Mouse (Mus musculus) cerebellum, adult 11-12 months (tissue): ENCODE measurements around the gene Csrnp1.

Experiments
- DNase-seq: peaks from one replicate; pipeline ENCODE4 v3.0.0; 2022

Csrnp1 gene

DNA sequence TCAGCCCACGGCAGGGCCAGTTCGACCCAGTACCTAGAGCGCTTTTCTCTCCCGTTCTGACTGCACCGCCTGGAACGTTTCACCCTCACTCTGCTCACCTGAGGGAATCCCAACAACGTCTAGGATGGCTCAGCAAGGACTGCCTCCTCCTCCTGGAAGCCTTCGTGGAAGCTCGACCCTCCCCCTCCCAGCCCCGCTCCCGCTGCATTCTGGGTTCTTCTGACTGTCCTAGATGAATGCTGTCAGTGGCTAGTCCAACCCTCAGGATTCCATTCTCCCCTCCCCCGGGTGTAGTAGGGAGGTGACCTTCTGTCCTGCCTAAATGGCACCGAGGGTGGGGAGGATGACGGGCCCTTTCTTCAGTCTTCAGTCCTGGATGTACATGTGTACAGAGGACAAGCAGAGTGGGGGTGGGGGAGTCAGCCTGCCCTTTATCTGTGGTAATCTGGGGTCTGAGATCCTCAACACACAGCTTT lies at the start of gene Csrnp1:
Gene Csrnp1, minus strand, starts transcription at position 123 of the 476 bp plus-strand sequence.
- peak; percentile 65 for DNase-seq

DNA sequence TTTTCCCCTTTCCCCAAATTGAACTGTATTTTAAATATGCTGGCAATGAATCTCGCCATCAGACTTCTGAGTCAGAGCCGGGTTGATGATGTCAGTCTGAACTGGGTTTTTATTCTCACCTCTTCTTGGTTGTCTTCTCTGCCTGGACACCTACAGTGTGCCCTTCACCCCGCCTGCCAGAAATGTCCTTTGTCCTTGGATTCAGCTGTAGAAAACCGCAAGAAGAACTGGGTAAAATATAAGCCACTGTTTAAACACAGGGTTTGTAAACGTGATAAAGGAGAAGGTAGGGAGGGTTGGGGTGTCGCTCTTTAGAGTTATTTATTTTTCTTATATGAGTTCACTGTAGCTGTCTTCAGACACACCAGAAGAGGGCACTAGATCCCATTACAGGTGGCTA lies 48.3 kb upstream of the Csrnp1 start:
- no peak for DNase-seq

DNA sequence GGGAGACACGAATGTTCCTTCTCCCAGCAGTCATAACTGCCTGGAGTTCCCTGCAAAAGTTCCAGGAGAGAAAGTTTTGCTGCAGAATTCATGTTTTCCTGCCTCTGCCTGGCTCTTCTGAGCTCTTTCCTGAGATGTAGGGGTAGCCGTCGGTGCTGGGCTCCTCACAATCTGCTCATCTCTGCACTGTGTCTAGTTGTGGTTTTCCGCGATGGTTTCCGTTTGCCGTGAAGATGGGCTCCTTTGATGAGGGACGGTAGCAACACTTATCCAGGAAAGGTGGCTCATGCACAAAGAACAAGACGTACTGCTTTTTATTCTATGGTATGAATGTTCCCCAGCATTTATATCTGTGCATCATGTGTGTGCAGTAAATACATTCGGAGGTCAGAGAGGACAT lies 46.0 kb upstream of the Csrnp1 start:
- no peak for DNase-seq

DNA sequence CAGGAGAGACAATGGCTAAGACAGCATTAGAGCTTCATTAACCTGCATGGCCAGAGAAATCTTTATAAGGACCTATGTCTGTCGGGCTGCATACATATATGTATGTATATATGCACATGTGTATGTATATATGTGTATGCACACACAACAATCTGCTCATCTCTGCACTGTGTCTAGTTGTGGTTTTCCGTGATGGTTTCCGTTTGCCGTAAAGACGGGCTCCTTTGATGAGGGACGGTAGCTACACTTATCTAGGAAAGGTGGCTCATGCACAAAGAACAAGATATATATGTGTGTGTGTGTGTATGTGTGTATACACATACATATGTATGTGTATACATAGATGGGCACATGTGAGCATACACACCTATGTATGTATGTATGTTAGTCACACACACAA lies 45.4 kb upstream of the Csrnp1 start:
- no peak for DNase-seq

DNA sequence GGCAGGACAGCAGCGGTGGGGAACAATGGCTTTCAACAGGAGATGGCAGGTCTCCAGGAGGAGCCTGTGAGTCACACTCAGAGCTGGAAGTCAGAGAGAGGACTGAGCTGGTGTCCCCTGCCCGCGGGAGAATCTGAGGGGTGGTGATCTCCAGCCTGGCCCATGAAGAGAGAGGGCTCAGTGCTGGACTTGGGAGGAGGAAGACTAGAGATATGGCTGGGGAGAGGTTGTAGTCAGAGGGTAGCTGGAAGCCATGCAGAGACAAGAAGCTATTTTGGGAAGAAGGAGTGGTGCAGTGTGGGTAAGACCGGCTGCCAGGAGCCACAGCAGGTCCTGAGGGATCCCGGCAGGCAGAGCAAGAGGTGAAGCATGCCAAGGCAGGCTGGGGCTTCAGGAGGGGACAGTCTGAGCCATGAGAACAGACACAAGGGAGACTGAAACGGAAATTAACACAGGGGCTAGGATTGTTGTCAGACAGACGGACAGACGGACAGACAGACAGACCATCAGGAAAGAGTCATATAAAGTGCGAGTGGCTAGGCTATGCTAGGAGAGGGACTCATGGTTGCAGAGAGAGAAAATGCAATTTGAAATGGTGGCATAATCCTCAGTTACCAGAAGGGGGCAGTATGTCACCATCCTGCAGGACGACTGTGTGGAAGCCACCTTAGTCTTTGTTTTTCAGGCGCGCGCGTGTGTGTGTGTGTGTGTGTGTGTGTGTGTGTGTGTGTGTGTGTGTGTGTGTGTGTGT lies 43.1 kb upstream of the Csrnp1 start:
- DNase-seq = peak; percentile 81

DNA sequence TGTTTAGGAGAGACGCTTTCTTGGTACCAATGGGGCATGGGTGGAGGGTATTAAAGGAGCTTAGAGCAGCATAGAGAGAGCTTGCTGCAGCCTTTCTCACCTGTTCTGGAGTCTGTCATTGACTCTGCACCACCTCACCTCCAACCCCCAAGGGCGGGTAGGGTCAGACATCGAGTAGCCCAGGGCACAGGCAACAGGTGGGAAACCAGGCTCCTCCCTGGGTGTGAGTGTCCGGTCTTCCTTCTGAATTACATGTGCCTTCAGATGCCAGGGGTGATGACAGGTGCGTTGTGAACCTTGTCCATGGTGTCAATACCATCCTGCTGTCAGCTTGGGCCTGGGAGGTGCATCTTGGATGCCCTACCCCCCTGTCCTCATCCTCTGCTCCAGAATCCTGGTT lies 40.2 kb upstream of the Csrnp1 start:
- DNase-seq = peak; percentile 71

DNA sequence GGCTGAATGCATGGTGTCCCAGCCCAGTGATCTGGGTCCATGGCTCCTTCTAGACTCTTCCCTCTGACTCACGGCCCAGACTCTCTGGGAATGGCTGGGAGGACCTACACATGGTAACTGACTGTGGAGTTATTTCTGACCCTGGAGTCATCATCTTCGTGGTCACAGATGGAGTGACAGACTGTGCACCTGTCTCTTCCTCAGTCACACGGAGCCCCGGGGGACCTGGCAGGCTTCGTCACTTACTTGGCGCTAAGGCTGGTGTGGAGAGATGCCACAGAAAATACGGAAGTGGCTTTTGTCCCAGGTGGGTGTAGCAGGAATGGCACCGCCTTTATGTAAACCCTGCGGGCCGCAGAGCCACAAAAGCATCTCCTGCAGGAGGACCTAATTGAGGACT lies 39.7 kb upstream of the Csrnp1 start:
- DNase-seq = peak; percentile 94

DNA sequence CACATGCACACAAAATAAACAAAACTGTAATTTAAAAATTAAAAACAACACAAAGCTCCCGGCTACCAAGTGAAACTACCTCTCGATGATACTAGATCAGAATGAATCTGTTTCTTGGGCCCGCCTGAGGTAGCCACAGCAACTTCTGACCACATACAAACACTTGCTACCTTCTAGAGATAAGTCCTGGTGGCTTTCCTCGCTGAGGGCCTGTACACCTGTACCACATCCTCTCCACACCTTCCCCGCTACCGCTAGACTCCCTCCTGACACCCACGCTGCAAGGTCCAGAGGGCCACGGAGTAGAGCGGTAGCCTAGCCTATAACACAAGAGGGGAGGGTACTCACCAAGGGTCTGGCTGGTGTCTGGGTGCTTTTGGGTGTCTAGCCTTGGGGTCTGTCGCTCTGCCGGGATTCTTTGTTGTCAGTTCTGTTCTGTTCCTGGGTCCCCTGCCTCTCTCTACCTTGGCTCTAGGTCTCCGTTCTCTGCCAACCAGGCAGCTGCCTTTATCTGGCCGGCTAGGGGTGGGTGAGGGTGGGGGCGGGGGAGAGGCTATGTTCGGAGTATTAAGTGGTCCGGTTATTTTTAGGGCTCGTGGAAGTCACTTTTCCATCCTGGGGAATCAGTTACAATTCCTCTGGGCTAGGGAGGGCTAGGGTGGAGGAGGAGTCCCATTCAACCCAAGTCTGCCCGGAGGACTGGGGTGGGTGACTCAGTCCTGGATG lies 38.8 kb upstream of the Csrnp1 start, which contains the start of gene Xirp1:
Gene Xirp1, minus strand, starts transcription at position 513 of the 726 bp plus-strand sequence.
- peak; percentile 40 for DNase-seq

DNA sequence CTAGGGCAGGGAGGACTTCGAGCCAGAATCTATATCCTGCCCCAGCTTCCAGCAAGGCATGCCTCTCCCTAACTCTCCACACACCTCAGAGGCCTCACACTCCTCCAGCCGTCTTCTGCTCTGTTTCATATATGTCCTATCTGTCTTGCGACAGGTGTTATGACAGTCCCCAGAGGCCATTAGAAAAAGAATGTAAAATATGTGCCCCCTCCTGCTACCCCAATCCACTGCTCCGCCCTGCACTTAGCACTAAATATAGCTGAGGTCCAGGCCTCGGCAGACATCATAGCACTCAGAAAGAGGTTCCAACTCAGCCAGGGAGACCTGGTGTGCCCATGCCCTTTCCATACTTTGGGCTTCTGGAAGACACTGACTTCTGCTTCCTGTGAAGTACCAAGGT lies 36.7 kb upstream of the Csrnp1 start:
- peak; percentile 14 for DNase-seq

DNA sequence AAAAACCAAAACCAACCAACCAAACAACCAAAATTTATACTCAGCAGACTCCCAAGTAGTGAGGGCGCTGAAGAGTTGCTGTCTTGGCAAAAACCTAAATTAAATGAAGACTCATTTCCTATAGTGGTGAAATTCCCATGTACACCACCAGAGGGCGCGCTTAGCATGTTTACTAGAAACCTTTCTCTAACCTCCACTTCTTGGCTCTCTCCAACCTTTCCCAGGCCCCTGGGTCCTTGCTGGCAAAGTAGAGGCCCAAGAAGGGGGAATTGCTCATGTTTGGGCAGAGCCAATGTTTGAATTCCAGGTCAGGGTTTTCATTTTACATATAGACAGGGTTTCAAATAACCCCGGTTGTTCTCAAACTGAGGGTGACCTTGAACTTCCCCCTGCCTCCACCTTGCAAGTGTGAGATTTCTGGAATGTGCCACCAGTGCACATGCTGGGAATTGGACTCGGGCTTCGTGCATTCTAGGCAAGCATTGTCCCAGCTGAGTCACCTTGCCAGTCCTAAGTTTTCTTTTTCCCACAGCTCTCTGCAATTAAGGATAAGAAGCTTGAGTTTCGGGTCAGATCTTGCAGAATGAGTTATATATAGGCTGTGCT lies 35.9 kb upstream of the Csrnp1 start:
- peak; percentile 66 for DNase-seq

DNA sequence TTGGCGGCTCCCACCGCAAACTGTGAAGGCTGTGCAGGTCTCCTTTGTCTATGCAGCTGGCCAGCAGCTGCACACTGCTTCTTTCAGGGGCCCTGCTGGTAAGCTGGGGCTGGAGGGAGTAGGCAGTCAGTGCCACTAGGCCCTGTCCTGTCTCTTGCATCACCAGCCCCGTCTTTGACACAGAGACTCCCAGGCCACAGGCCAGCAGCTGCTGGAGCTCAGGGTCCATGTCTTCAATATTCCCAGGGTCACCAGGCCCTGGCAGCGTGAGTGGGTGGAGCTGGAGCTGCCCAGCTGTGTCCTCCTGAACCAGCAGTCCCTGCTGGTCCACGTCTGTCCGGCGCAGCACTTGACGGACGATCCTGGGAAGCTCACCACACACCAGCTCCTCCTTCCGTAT lies 32.5 kb upstream of the Csrnp1 start:
- DNase-seq = peak; percentile 21

DNA sequence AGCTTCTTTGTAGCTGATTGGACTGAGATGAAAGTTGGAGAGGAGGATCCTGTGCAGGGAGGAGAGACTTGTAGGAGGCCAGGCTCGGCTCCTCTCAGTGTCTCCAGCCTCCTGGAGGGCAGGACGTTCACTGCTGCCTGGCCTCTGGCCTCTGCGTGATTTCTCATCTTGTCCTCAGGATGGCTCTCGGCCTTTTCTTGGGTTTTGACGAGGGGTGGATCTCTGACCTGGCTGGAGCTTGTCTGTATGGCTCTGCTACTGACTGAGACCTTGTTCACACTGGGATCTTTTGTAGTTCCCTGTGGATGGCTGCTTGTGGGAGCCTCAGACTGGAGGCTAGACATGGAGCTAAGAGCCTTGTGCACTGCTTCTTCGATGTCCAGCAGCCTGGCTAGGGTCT lies 30.4 kb upstream of the Csrnp1 start:
- DNase-seq = no peak

DNA sequence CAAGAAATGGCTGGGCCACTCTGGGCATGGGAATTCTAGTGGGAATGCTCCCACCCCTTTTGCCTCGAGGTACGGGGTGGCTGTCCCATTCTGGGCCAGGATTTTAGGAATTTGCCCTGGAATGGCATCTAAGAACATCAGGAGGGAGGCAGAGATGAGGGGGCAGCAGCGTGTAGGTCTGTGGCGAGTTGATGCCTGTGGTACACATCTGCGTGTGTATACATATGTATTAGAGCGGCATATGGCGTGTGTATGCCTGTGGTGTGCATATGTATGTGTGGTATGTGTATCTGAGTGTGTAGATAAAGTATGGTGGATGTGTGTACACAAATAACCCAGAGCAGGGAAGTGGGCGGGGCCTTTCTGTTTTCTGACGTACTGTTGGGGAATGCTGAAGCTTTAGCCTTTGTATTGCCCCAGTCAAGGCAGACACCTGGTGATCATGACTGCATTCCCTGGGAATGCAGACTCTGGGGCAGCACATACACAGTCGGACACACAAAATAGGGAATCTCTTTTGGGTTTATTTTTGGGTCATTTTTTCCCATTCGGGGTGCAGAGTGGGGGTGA lies 28.9 kb upstream of the Csrnp1 start:
- peak; percentile 26 for DNase-seq

DNA sequence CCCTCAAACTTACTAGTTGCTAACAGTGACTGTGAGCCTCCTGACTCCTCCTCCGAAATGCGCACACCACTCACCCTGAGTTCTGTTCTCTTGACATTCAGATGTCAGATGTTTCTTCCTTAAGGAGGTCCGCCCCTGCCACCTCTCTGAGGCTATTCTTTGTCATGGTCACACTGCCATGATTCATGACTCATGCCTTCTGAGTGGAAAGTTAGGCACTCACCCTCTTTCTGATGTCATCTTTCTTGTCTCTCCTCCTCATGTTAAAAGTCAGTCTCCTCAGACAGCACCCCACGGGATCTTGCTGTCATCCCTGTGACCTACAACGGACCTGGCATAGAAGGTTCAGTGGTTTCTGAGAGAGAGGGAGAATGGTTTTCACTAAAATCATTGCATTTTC lies 28.3 kb upstream of the Csrnp1 start:
- peak; percentile 37 for DNase-seq

DNA sequence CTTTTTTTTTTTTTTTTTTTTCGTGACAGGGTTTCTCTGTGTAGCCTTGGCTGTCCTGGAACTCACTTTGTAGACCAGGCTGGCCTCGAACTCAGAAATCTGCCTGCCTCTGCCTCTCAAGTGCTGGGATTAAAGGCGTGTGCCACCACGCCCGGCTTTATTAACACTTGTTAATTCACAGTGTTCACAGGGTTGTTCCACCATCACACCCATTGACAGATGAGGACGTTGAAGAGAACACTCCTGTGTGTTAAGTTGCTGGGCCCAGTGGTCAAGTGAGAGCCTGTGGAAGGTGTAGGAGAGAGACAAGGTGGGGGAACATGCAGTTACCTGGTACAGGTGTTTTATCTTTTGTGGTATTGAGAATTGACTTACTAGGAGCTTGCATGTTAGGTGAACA lies 27.7 kb upstream of the Csrnp1 start:
- DNase-seq = peak; percentile 43

DNA sequence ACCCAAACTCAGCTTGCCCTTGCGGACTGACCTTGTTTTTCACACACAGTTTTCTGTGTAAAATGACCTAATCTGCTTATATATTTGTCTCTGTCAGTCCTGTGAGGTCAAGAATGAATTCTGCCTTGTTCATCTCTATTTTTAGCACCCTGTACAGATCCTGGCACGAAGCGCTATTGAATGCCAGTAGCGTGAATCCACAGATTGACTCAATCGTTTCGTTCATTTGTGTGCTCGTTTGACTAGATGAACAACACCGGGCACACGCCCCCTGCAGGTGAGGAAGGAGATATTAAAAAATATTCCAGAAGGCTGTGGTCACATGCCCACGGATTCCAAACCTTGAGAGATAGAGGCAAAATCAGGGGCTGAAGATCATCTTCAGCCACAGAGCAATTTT lies 27.1 kb upstream of the Csrnp1 start:
- peak; percentile 87 for DNase-seq

DNA sequence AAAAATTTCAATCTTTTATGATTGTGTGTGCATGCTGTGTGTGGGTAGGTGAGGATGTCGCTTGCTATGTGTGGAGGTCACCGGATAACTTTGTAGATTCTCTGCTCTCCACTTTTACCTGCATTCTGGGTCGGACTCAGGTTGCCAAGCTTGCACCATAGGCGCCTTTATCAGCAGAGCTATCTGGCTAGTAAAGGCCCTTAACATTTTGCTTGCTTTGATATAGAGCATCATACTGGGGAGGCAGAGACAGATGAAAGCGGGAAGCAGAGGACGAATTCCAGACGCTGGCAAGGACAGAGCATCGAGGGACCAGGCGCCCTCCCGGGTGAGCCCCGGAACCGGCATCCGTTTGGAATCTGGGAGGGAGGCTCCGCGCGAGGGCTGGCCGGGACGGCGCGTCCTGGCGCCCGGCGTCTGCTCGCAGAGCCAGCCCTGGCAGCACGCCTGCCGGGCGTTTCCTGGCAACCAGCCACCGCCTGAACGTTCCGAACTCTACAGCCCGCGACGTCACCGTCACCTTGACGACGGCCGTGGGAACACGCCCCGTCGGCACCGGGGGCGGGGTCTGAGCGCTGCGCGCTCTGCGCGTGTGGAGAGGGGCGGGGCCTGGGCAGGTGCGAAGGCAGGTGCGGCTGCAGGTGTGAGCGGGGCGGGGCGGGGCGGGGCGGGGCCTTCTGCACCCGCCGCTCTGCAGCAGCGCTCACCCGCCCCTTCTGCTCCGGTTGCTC lies 26.5 kb upstream of the Csrnp1 start:
- peak; percentile 97 for DNase-seq

DNA sequence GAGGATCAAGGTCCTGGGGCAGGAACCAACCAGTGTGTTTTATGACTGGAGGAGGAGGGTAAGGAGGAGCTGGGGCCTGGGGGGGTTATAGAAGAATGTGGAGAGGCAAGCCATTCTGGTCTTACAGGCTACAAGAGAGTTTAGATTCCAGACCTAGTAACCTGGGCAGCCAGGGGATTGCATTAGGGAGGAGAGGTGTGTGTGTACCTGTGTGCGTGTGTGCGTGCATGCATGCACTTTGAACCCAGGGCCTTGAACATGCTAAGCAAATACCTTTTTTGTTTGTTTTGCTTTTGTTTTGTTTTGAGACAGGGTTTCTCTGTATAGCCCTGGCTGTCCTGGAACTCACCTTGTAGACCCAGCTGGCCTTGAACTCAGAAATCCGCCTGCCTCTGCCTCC lies 25.4 kb upstream of the Csrnp1 start:
- DNase-seq = no peak

DNA sequence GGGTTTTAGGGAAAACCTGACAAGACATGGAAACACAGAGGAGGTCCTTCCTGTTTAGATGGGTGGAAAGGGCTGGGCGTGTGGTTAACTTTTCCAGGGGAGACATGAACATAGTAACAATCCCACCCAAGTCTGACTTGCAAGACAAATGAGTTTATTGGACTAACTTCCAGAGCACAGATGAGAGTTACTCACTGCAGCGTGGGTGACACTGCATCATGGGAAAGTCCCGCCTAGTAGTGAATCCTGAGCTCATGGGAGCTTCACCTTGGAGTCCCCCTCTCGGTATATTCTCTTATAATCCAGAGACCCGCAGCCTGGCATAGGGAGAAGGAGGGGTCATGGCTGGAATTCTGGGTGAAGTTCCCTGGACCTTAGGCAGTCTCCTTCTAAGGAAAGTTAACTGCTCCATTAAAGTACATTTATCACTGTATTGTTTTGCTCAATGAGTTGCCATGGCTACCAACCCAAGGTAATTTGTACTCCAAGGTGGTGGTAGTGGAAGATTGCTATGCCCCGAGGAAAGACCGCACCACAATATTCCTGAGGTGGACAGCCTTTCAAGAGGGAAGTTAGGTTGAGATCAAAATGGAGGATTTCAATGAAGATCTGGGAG lies 24.9 kb upstream of the Csrnp1 start:
- DNase-seq = no peak

DNA sequence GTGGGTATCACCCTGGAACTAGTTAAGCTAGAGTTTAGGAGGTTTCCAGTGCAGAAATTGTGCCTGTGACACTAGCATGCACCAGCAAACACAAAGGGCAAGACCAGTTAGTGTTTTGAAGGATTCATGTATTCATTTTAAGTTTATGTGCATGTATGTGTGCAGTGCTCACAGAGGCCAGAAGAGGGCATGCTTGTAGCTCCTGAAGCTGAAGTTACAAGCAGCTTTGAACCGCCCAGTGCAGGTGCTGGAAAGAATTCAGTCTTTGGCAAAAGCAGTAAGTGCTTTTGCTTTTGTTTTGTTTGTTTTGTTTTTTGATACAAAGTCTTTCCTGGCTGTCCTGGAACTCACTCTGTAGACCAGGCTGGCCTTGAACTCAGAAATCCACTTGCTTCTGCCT lies 23.4 kb upstream of the Csrnp1 start:
- DNase-seq = no peak

DNA sequence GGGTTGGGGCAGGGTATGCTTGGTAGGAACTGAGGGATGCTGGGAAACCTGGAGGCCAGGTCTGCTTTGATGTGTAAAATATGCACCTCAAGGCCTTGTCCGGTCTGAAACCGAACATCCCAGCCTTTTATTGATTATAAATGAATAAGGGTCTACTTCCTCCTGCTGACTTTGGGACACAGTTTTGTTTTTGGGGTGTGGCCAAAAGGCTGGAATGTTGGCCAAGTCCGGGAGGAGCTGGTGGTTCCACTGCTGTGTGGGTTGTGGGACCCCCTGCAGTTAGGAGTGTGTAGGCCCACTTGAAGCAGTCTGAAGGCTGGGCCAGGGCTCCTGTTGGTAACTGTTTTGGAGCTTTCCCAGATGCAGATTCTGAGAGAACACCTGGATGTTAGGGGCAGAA lies 21.5 kb upstream of the Csrnp1 start:
- DNase-seq = no peak

DNA sequence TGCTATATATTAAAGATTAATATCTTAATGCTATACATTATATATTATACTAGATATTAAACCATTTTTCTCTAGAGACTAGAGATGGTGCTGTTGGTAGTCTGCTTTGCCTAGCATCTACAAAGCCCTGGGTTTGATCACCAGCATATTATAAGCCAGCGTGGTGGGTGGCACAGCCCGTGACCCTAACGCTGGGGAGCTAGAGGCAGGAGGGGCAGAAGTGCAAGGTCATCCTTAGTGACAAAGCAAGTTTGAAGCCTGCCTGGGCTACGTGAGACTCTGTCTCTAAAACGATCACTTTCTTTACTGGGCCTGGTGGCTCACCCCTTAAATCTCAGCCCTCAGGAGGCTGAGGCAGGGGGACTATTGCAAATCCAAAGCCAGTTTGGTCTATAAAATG lies 18.4 kb upstream of the Csrnp1 start:
- no peak for DNase-seq
